Mouse (Mus musculus) Muller cell, postnatal 12 days (primary cell): ENCODE measurements around the gene Olfr728.

Experiments used
- DNase-seq: peaks from one replicate; pipeline ENCODE4 v3.0.0-alpha.2; 2015; ENCODE audit errors: inconsistent ontology term

Olfr728 gene

DNA sequence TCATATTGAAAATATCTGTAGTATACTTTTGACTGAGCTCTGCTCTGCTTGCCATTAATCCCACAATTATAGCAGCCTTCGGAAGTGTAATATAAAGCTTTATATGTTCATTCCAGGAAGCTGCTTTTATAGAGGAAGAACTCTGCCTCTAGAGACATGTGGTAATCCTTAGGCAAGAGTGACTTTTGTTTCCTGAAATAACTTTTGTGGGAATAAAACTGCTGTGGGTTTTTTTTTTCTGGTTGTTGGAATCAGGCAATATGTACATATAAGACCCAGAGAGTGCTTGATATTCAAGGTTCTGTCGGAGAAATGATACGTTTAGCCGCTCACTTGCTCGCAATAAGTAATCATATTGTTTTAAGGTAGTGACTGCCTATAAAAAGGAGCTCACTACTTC is at the start of gene Olfr728:
Olfr728 (minus strand) TSS at position 101 of the 400 bp plus-strand sequence.
- DNase-seq = no peak

DNA sequence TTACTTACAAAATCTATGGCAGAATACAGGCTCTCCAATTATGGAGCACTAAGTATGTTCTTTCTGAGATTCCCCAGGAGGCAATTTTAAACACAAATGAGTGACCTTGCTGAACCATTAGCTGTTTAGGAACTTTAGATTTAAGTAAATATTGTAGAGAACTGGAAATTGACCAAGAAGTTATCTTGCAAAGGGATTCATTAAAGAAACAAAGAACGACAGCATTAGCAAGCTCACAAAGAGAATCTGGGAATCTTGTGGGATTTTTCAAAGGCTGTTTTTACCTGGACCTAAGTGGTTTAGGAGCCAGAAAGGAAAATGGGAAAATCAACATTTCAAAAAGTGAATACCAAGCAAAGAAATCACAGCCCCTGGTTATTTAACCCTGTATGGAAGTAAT is 45.6 kb upstream of the Olfr728 start, which contains the start of gene Olfr730:
Olfr730 (minus strand) TSS at position 101 of the 400 bp plus-strand sequence.
- DNase-seq = no peak

DNA sequence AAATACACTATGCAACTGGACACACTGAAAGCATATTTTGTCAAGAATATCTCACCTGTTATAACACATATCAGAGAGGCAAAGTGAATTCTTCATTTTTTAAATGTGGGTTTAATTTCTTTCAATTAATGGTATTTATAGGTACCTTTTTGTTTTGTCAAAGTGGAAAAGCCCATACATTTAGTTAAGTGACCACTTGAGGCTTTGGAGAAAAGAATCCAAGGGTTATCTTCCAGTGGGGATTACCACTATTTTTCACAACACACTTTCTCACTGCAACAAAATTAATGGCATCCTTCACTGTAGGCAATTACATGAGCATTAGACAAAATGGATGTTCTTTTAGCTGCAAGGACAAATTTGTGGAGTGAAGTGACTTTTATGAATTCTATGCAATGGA is 10.3 kb upstream of the Olfr728 start, which contains the start of gene Olfr729:
Olfr729 (minus strand) TSS at position 101 of the 400 bp plus-strand sequence.
- no peak for DNase-seq

DNA sequence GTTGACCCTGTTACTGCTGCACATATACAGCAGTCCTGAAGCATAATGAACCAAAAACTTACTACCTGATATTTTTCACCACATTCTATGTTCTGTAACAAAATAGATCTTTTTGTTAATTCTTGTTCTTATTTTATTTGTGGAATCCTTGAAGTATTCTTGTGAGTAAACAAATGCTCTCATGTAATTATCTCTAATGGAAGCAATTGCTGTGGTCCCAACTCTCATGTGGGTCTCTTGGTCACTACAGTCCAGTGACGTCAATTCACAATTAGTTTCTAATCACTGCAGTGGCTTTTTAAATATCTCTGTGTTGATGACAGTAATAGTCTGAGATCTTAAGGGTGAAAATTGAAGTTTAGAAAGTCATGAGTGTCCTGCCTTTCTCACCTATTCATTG is 19.6 kb downstream of the Olfr728 start, which contains the start of gene Olfr727:
Olfr727 (plus strand) TSS at position 301 of the 400 bp plus-strand sequence.
- no peak for DNase-seq

DNA sequence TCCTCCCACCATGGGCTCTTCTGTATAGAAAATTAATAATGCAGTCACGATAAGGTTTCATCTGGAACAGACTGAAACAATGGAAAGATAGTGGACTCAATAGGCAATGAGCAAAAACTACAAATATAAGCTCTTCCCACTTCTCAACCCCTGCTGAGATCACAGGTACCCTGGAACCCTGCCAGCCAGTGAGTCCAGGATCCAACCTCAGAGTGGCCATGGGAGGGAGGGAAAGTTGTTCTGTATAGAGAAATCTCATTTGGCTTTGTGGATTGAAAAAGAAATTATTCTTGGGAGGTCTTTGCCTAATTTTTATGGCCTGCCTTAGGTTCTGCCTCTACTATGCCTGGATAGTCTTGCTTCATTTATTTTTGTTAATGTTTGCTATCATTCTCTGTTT is 51.6 kb downstream of the Olfr728 start, which contains the start of gene Olfr726:
Olfr726 (minus strand) TSS at position 101 of the 400 bp plus-strand sequence.
- DNase-seq = no peak
